Mouse (Mus musculus) bone marrow, adult 2 months (tissue): ENCODE results near the gene Ddx5. TPM values are rescaled to one million over a fixed set of nuclear protein-coding genes. Genes with fewer than 3 reads are reported as not detected.

Source experiments
- H3K27ac ChIP-seq: fragments of 200-500 bp; 2 replicates; pipeline ENCODE4 v1.5.1; 2012; ENCODE audit warnings: low read depth, mild to moderate bottlenecking, control low read depth, inconsistent platforms, low read length; ENCODE audit not compliant: control insufficient read depth, poor library complexity, insufficient read depth
- H3K4me1 ChIP-seq: fragments of 200-500 bp; 2 replicates; pipeline ENCODE4 v1.6.1; 2011; ENCODE audit warnings: low read length; ENCODE audit not compliant: control insufficient read depth, insufficient read depth
- H3K4me3 ChIP-seq: fragments of 200-500 bp; replicated peaks from 2 replicates; pipeline ENCODE3; 2011; ENCODE audit warnings: mild to moderate bottlenecking, low read depth, low read length, control low read depth; ENCODE audit not compliant: control insufficient read depth
- CTCF ChIP-seq: fragments of 200-500 bp; IDR thresholded peaks from 2 replicates; pipeline ENCODE4 v1.5.1; 2011; ENCODE audit warnings: low read length, control low read depth; ENCODE audit not compliant: control insufficient read depth, insufficient read depth
- POLR2A ChIP-seq: fragments of 200-500 bp; IDR thresholded peaks from 2 replicates; pipeline ENCODE4 v1.6.1; 2011; ENCODE audit warnings: low read depth, mild to moderate bottlenecking, control low read depth, low read length, borderline replicate concordance; ENCODE audit not compliant: control insufficient read depth
- WGBS: fragments of 180-500 bp; shearing (Covaris S2); methylation state at CpG from one replicate; pipeline ENCODE4 v1.1.7; 2018; 5-methylcytosine and 5-hydroxymethylcytosine counted together
- polyA plus RNA-seq: library from polyadenylated mRNA; stranded (reverse); fragments of >200 nt; gene quantifications from 2 replicates; pipeline ENCODE4 v1.2.4, GENCODE M21; 2011; ENCODE audit warnings: low replicate concordance; ENCODE audit not compliant: missing spikeins, insufficient read depth, insufficient read length

The Ddx5 gene
- polyA plus RNA-seq, 1 experiment = 600 TPM

GRCm38 (mm10) chr11:106739116-106739515, 49.9 kb downstream of the Ddx5 start:
- no peak overlapping the region for H3K27ac ChIP-seq
- TF ChIP-seq CTCF = no peak
- no peak for TF ChIP-seq POLR2A
- WGBS = 90% methylated on average over 2 of the region's 2 CpGs
- H3K4me3 ChIP-seq = no peak overlapping the region
- no peaks in the 10 kb centered on the region; the same call in 1 of the 2 replicates for H3K4me1 ChIP-seq

- no peak overlapping the region for H3K27ac ChIP-seq
- no peaks in the 10 kb centered on the region; the same call in 1 of the 2 replicates for H3K4me1 ChIP-seq
- no peak for TF ChIP-seq CTCF
- TF ChIP-seq POLR2A = no peak
- H3K4me3 ChIP-seq = no peak overlapping the region
- 45% methylated on average over 12 of the region's 12 CpGs for WGBS
Measured at GRCm38 (mm10) chr11:106737178-106737621, 51.8 kb downstream of the Ddx5 start.

GRCm38 (mm10) chr11:106736614-106737013, 52.4 kb downstream of the Ddx5 start:
- TF ChIP-seq POLR2A (no peak), CTCF (no peak)
- 70% methylated on average over 3 of the region's 3 CpGs for WGBS
- no peak overlapping the region for H3K27ac ChIP-seq
- H3K4me1 ChIP-seq = no peaks in the 10 kb centered on the region; the same call in 1 of the 2 replicates
- H3K4me3 ChIP-seq = no peak overlapping the region

- no peak for TF ChIP-seq CTCF
- TF ChIP-seq POLR2A = no peak
- 43% methylated on average over 4 of the region's 4 CpGs for WGBS
- no peak overlapping the region for H3K27ac ChIP-seq
- H3K4me3 ChIP-seq = no peak overlapping the region
- no peaks in the 10 kb centered on the region; the same call in 1 of the 2 replicates for H3K4me1 ChIP-seq
Measured at GRCm38 (mm10) chr11:106730714-106731113, 58.3 kb downstream of the Ddx5 start.

Other genes starting within 250 kb of the Ddx5 start
- gene Tex2, start 175.8 kb downstream of the Ddx5 start, polyA plus RNA-seq = 9.2 and 19.2 TPM in 2 replicates
- gene Pecam1, start 38.6 kb downstream of the Ddx5 start, polyA plus RNA-seq = 21.7 and 33.5 TPM in 2 replicates
- 8.9 and 38.3 TPM in 2 replicates for gene Milr1, start 38.0 kb downstream of the Ddx5 start, polyA plus RNA-seq
- gene Polg2, start 9.6 kb downstream of the Ddx5 start, polyA plus RNA-seq = 4.9 and 6.1 TPM in 2 replicates
- gene Cep95, start 67 bp upstream of the Ddx5 start, polyA plus RNA-seq = 39.6 and 53.9 TPM in 2 replicates
- 12.4 and 34.6 TPM in 2 replicates for gene Smurf2, start 131.5 kb upstream of the Ddx5 start, polyA plus RNA-seq
- gene Kpna2, start 210.4 kb upstream of the Ddx5 start, polyA plus RNA-seq = 46.9 and 70.5 TPM in 2 replicates
- 0.90 TPM in 1 of 2 replicates, not detected in the other for gene 1810010H24Rik, start 236.5 kb upstream of the Ddx5 start, polyA plus RNA-seq